Mouse (Mus musculus) liver, postnatal 0 days (tissue): ENCODE results near the gene Xpot. TPM values are rescaled to one million over a fixed set of nuclear protein-coding genes. Genes with fewer than 3 reads are reported as not detected.

Source experiments
- ATAC-seq: fragments of 200-750 bp; cut with Nextera tagmentation; 2 replicates; pipeline ENCODE4 v1.8.0; 2017; ENCODE audit warnings: mild to moderate bottlenecking, moderate library complexity
- DNase-seq: peaks from one replicate; pipeline ENCODE4 v3.0.0-alpha.2; 2016
- H3K27ac ChIP-seq: fragments of 300-500 bp; sonication (generic); 2 replicates; pipeline ENCODE4 v1.5.1; 2014; ENCODE audit warnings: antibody characterized with exemption, moderate library complexity, mild to moderate bottlenecking, low read depth
- H3K27me3 ChIP-seq: fragments of 300-500 bp; sonication (generic); 2 replicates; pipeline ENCODE4 v1.6.1; 2014; ENCODE audit warnings: low read length, control low read depth, mixed read lengths; ENCODE audit not compliant: insufficient read depth
- H3K36me3 ChIP-seq: fragments of 300-500 bp; sonication (generic); replicated peaks from 2 replicates; pipeline ENCODE4 v1.6.1; 2014; ENCODE audit warnings: mild to moderate bottlenecking, control low read depth, low read length, moderate library complexity, mixed read lengths; ENCODE audit not compliant: insufficient read depth
- H3K4me1 ChIP-seq: fragments of 300-500 bp; sonication (generic); 2 replicates; pipeline ENCODE4 v1.6.1; 2014; ENCODE audit warnings: antibody characterized with exemption, mild to moderate bottlenecking, control low read depth; ENCODE audit not compliant: insufficient read depth
- H3K4me2 ChIP-seq: fragments of 300-500 bp; sonication (generic); 2 replicates; pipeline ENCODE4 v1.6.1; 2014; ENCODE audit warnings: low read depth, mild to moderate bottlenecking, low read length, moderate library complexity, mixed read lengths
- H3K4me3 ChIP-seq: fragments of 300-500 bp; sonication (generic); 2 replicates; pipeline ENCODE4 v1.5.1; 2014; ENCODE audit warnings: low read depth, low read length
- H3K9ac ChIP-seq: fragments of 300-500 bp; sonication (generic); replicated peaks from 2 replicates; pipeline ENCODE4 v1.6.1; 2014; ENCODE audit warnings: mild to moderate bottlenecking, moderate library complexity
- H3K9me3 ChIP-seq: fragments of 300-500 bp; sonication (generic); 2 replicates; pipeline ENCODE4 v1.6.1; 2016; ENCODE audit warnings: mild to moderate bottlenecking, control low read depth, low read length, mixed read lengths
- CTCF ChIP-seq: sonication (generic); IDR thresholded peaks from 2 replicates; pipeline ENCODE4 v1.5.1; 2016; ENCODE audit warnings: antibody characterized with exemption, low read depth
- EP300 ChIP-seq: IDR thresholded peaks from 2 replicates; pipeline ENCODE4 v1.6.1; 2016; ENCODE audit warnings: antibody characterized with exemption, low read depth, mild to moderate bottlenecking
- WGBS: fragments of 180-500 bp; shearing (Covaris S2); extraction: QIAGEN DNeasy Blood & Tissue Kit; methylation state at CpG from one replicate; pipeline ENCODE4 v1.1.7; 2014; ENCODE audit not compliant: insufficient replicate concordance; 5-methylcytosine and 5-hydroxymethylcytosine counted together
- polyA plus RNA-seq: library from polyadenylated mRNA; unstranded; fragments of >200 nt; fragmentation: Nextera tagmentation; extraction: Ambion mirVana; gene quantifications from 2 replicates; pipeline ENCODE4 v1.2.1, GENCODE M21; 2015

The Xpot gene
- polyA plus RNA-seq, 1 experiment from 2014 or later, result 19.4 TPM

DNA sequence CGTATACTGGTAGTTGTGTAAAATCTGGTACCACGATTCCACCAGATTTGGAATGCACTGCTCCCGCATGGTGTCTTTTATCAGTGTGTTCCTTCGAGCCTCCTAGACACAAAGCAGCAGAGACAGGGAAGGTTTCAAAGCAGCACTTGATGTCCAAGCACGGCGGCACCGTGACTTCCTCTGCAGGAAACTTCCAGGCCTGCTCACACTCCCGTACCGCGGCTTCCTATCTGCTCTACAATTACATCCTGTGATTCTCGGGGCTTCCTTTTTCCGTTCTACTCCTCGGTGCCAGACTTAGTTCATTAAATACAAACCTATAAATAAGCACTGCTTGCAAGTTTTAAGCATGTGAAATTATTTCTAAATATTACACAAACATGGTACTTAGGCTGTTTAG is 12.6 kb downstream of the Xpot start:
- H3K27me3 ChIP-seq, result no peaks in the 10 kb centered on the region
- H3K36me3 ChIP-seq, result peaks cover 62% of the 10 kb centered on the region
- peak; percentile 50 for ATAC-seq
- 44% methylated on average over 13 of the region's 13 CpGs for whole genome bisulfite sequencing
- no peak for DNase-seq
- TF ChIP-seq EP300 (no peak), CTCF (no peak)
- H3K4me3 ChIP-seq, result no peak overlapping the region
- no peak overlapping the region for H3K4me2 ChIP-seq
- no peak overlapping the region for H3K9ac ChIP-seq
- H3K4me1 ChIP-seq, result no peaks in the 10 kb centered on the region
- no peaks in the 10 kb centered on the region for H3K9me3 ChIP-seq
- no peak overlapping the region for H3K27ac ChIP-seq

GRCm38 (mm10) chr10:121612448-121612847 is 13.7 kb downstream of the Xpot start:
- no peak overlapping the region for H3K9ac ChIP-seq
- no peaks in the 10 kb centered on the region for H3K4me1 ChIP-seq
- no peak overlapping the region for H3K4me2 ChIP-seq
- TF ChIP-seq EP300 (no peak), CTCF (no peak)
- H3K4me3 ChIP-seq, result no peak overlapping the region
- no peaks in the 10 kb centered on the region for H3K27me3 ChIP-seq
- H3K36me3 ChIP-seq, result peaks cover 61% of the 10 kb centered on the region
- ATAC-seq (no peak), DNase-seq (no peak)
- H3K27ac ChIP-seq, result no peak overlapping the region
- H3K9me3 ChIP-seq, result no peaks in the 10 kb centered on the region
- WGBS, result 87% methylated on average over 6 of the region's 6 CpGs

DNA sequence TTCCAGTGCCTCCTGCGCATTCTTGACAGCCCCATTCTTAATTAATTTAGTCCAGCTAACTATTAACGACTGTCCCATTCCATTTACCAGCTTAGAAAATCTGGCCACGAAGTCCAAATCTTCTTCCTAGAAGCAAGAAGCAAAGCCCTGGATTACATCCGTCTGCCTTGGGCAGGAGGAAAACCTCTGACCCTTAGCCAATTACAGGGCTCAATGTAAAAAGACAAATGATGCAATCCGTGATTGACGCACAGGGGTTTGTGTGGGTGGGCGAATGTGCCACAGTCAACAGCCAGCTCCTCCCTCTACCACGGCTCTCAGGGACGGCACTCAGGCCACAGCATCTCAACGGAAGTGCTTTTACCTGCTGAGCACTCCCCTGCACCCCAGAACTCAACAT is 14.5 kb downstream of the Xpot start:
- H3K9me3 ChIP-seq, result no peaks in the 10 kb centered on the region
- H3K4me1 ChIP-seq, result no peaks in the 10 kb centered on the region
- TF ChIP-seq CTCF (no peak), EP300 (no peak)
- no peaks in the 10 kb centered on the region for H3K27me3 ChIP-seq
- peaks cover 61% of the 10 kb centered on the region for H3K36me3 ChIP-seq
- no peak overlapping the region for H3K9ac ChIP-seq
- peak; percentile 50; the same call in 1 of the 2 replicates for ATAC-seq
- 58% methylated on average over 9 of the region's 10 CpGs for WGBS
- no peak overlapping the region for H3K4me2 ChIP-seq
- no peak overlapping the region for H3K27ac ChIP-seq
- no peak for DNase-seq
- no peak overlapping the region for H3K4me3 ChIP-seq

DNA sequence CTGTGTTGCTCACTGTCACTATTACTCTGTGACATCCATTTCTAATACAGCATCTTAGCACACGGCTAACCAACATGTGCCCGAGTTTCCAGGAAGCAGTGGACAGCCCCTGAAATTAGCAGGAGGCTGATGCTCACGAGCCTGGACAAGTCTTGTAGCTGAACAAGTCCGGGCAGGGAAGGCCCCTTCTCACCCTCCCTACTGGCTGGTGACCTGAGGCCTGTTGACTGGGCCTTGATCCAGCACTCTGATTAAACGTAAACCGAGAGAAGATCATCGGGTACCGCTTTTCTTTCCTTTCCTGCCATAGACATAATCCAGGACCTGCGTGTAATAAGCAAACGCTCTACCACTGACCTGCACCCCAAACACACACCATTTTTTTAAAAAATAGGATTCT is 18.0 kb downstream of the Xpot start:
- no peaks in the 10 kb centered on the region for H3K9me3 ChIP-seq
- no peak for DNase-seq
- no peak for ATAC-seq
- no peaks in the 10 kb centered on the region for H3K27me3 ChIP-seq
- no peak overlapping the region for H3K9ac ChIP-seq
- no peak overlapping the region for H3K27ac ChIP-seq
- no peak for TF ChIP-seq EP300
- TF ChIP-seq CTCF, result no peak
- no peak overlapping the region for H3K4me3 ChIP-seq
- no peaks in the 10 kb centered on the region for H3K4me1 ChIP-seq
- H3K4me2 ChIP-seq, result no peak overlapping the region
- WGBS, result 86% methylated on average over 10 of the region's 10 CpGs
- H3K36me3 ChIP-seq, result peaks cover 71% of the 10 kb centered on the region

GRCm38 (mm10) chr10:121604632-121605344 is 21.3 kb downstream of the Xpot start:
- 87% methylated on average over 13 of the region's 13 CpGs for WGBS
- Histone ChIP-seq H3K9ac (no peak overlapping the region), H3K36me3 (peaks cover 88% of the 10 kb centered on the region), H3K4me1 (no peaks in the 10 kb centered on the region), H3K4me2 (no peak overlapping the region), H3K27me3 (no peaks in the 10 kb centered on the region), H3K27ac (no peak overlapping the region), H3K9me3 (no peaks in the 10 kb centered on the region), H3K4me3 (no peak overlapping the region)
- no peak for TF ChIP-seq EP300
- peak; percentile 16; the same call in 1 of the 2 replicates for TF ChIP-seq CTCF
- no peak for DNase-seq
- ATAC-seq, result no peak

DNA sequence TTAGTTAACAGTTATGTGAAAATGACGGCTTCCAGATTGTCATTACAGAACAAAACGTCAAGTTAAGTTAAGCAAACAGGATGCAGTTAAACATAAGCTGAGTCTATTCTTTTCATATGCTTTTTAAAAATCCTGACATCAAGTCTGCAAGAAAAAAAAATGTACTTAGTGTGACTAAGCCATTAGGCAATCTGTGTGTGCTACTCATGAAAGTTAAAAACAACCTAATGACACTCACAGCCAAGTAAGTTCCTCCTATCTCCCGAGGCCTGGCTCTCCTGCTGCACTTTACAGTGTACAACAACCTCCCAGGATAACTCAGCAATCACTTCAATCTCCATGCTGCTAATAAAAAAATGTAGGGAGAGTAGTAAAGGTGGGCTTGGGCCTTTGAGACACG is 22.6 kb downstream of the Xpot start:
- 83% methylated on average over 4 of the region's 4 CpGs for WGBS
- Histone ChIP-seq H3K9ac (no peak overlapping the region), H3K4me1 (no peaks in the 10 kb centered on the region), H3K9me3 (no peaks in the 10 kb centered on the region), H3K27me3 (no peaks in the 10 kb centered on the region), H3K4me2 (no peak overlapping the region), H3K36me3 (peaks cover 92% of the 10 kb centered on the region), H3K4me3 (no peak overlapping the region), H3K27ac (no peak overlapping the region)
- 0 out of 2 replicates have a peak, but pooled peaks have one; percentile 19 for TF ChIP-seq EP300
- TF ChIP-seq CTCF, result no peak
- ATAC-seq (no peak), DNase-seq (no peak)
